Mouse (Mus musculus): ENCODE data around the gene Olfr691. TPM values are rescaled to one million over a fixed set of nuclear protein-coding genes. Genes with fewer than 3 reads are reported as not detected.
"Not testable (repeated sequence)": the region's sequence is repeated elsewhere in the genome, so short reads cannot be mapped to it uniquely, and the experiment has no call there.

The Olfr691 gene
- not detected in 2 replicates for polyA plus RNA-seq (2015; fragmentation: Nextera tagmentation; extraction: Ambion mirVana)

GRCm38 (mm10) chr7:105342170-105342569 lies at the start of gene Olfr691:
Gene Olfr691, minus strand, starts transcription at chr7:105342270.
- no peak within 1 kb of the TSS for H3K9ac ChIP-seq
- no peak within 1 kb of the TSS for H3K4me2 ChIP-seq
- ATAC-seq (ENCODE audit: borderline replicate concordance, extremely low read depth, low FRiP score, low TSS enrichment): no peak
- no peak within 1 kb of the TSS for H3K4me3 ChIP-seq
- H3K27me3 ChIP-seq: no peaks in the 10 kb centered on the region
- WGBS: 44% methylated on average over 1 of the region's 1 CpGs
- no peaks in the 10 kb centered on the region for H3K4me1 ChIP-seq
- H3K9me3 ChIP-seq: no peaks in the 10 kb centered on the region
- no peak within 1 kb of the TSS for H3K27ac ChIP-seq
- no peaks in the 10 kb centered on the region for H3K36me3 ChIP-seq

DNA sequence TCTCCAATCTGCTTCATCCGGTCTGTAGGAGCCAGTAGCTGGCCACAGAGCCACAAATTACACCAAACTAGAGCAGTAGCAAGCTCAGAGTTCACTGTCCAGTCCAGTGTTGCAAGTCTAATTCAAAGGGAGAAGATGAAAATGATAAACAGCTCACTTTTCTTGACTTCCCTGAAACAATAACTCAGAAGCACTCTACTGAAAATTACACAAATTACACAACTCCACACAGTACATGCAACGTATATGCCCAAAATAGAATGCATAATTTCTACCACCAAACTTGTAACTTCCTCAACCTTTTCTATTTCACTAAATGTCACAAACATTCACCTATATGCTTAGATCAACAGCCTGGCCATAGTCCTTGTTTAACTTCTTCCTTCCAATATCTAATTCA lies 48.2 kb upstream of the Olfr691 start:
- no peak overlapping the region for H3K9ac ChIP-seq
- no peak overlapping the region for H3K4me2 ChIP-seq
- no peaks in the 10 kb centered on the region for H3K4me1 ChIP-seq
- H3K27ac ChIP-seq: no peak overlapping the region
- peaks cover 41% of the 10 kb centered on the region for H3K36me3 ChIP-seq
- no peak for ATAC-seq (ENCODE audit: borderline replicate concordance, extremely low read depth, low FRiP score, low TSS enrichment)
- no peaks in the 10 kb centered on the region for H3K27me3 ChIP-seq
- H3K9me3 ChIP-seq: no peaks in the 10 kb centered on the region
- H3K4me3 ChIP-seq: no peak overlapping the region
- WGBS: 98% methylated on average over 2 of the region's 2 CpGs

DNA sequence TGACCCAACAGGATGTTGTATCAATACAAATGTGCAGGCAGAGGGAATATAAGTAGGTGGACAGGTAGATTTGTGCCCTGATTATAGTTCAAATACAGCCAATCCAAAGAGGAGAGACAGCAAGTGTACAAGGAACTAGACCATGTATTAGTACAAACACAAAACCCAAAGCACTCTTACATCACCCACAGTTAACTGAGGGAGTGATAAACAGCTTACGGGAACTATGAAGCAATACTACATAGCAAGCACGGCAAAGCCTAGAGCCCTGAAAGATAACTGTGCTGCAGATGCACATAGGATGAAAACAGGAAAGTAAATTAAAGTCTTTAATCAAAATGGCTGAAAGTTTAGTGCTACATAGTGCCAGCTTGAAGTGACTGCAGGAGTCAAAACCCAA lies 45.6 kb upstream of the Olfr691 start:
- Histone ChIP-seq H3K27me3 (no peaks in the 10 kb centered on the region), H3K4me2 (no peak overlapping the region)
- ATAC-seq (ENCODE audit: borderline replicate concordance, extremely low read depth, low FRiP score, low TSS enrichment): no peak

DNA sequence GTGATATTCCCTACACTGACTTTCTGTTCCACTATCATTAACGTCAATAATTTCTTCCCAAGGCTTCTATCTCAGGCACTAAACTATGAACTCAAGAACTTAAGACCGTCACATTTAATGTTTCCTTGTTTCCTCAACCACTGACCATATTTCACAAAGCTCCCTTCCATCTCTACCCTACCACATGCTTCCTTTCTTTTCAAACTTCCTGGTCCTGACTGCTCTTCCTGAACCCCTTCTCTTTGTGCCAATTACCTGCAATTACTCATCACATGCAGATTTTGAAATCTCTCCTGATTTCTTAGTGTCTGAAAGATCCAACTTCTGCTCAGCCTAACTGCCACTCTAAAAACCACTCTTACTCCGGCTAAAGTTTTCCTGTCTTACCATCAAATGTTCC lies 38.3 kb upstream of the Olfr691 start:
- H3K27me3 ChIP-seq: no peaks in the 10 kb centered on the region
- no peak overlapping the region for H3K9ac ChIP-seq
- no peaks in the 10 kb centered on the region for H3K4me1 ChIP-seq
- no peak for ATAC-seq (ENCODE audit: borderline replicate concordance, extremely low read depth, low FRiP score, low TSS enrichment)
- no peaks in the 10 kb centered on the region for H3K9me3 ChIP-seq
- no peak overlapping the region for H3K4me2 ChIP-seq
- H3K36me3 ChIP-seq: peaks cover 77% of the 10 kb centered on the region
- H3K27ac ChIP-seq: no peak overlapping the region
- no peak overlapping the region for H3K4me3 ChIP-seq
- WGBS: 96% methylated on average over 3 of the region's 3 CpGs

More for the DNA sequence above, 45.6 kb upstream of the Olfr691 start:
- H3K36me3 ChIP-seq: peaks cover 67% of the 10 kb centered on the region
- H3K4me1 ChIP-seq: no peaks in the 10 kb centered on the region
- no peaks in the 10 kb centered on the region for H3K9me3 ChIP-seq
- H3K27ac ChIP-seq: no peak overlapping the region
- H3K4me3 ChIP-seq: no peak overlapping the region
- 94% methylated on average over 2 of the region's 2 CpGs for WGBS
- H3K9ac ChIP-seq: no peak overlapping the region

DNA sequence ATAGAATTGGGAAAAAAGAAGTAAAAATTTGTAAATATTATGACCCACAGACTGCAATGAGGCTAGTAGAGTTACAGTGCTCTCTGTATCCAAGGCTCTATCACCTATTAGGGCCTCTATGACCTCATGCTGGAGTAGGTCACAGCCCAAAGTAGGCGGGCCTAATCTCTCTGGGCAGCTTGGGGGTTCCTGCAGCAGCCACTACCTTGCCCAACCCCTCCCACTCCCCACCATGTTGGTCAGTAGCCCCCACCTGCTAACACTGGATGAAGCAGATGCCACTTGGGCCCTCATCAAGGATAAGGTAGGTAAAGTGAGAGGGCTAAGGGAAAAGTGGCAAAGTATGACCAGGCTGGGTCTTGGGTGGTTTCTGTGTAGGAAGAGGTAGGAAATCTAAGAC lies 32.8 kb upstream of the Olfr691 start, which contains the start of gene Gm5901:
Gene Gm5901 (plus strand): TSS at position 173 of the 400 bp plus-strand sequence.
- Histone ChIP-seq H3K27ac (no peak within 1 kb of the TSS), H3K4me1 (no peaks in the 10 kb centered on the region), H3K36me3 (peaks cover 37% of the 10 kb centered on the region), H3K27me3 (no peaks in the 10 kb centered on the region), H3K9ac (no peak within 1 kb of the TSS), H3K9me3 (no peaks in the 10 kb centered on the region), H3K4me3 (no peak within 1 kb of the TSS), H3K4me2 (no peak within 1 kb of the TSS)
- 95% methylated on average over 1 of the region's 1 CpGs for WGBS
- no peak for ATAC-seq (ENCODE audit: borderline replicate concordance, extremely low read depth, low FRiP score, low TSS enrichment)

- Histone ChIP-seq H3K27ac (no peak overlapping the region), H3K9me3 (no peaks in the 10 kb centered on the region), H3K4me3 (no peak overlapping the region), H3K36me3 (peaks cover 28% of the 10 kb centered on the region), H3K9ac (no peak overlapping the region), H3K4me1 (no peaks in the 10 kb centered on the region), H3K4me2 (no peak overlapping the region), H3K27me3 (no peaks in the 10 kb centered on the region)
- no peak for ATAC-seq (ENCODE audit: borderline replicate concordance, extremely low read depth, low FRiP score, low TSS enrichment)
- 83% methylated on average over 3 of the region's 3 CpGs for WGBS
Observed at GRCm38 (mm10) chr7:105373976-105374375, 31.9 kb upstream of the Olfr691 start.

DNA sequence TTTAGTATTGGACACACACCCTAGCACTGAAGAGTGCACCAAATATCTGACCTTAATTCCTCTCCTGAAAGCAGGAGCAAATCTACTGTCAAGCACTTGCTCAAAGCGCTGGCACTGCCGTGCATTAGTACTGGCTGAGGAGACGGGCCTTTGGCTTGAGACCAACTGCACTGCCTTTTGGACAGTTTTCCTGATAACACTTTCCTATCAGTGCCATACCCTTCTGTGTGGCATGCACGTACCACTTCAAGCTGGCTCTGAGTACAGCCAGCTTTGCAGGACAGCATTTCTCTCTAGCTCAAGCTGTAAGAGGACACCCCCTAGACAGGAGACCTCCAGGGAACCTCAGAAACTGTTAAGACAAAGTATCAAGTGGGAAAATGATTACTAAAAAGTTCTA lies 31.4 kb upstream of the Olfr691 start:
- no peak overlapping the region for H3K4me2 ChIP-seq
- no peaks in the 10 kb centered on the region for H3K27me3 ChIP-seq
- WGBS: 65% methylated on average over 4 of the region's 4 CpGs
- no peak overlapping the region for H3K4me3 ChIP-seq
- no peaks in the 10 kb centered on the region for H3K9me3 ChIP-seq
- H3K27ac ChIP-seq: no peak overlapping the region
- no peak overlapping the region for H3K9ac ChIP-seq
- H3K36me3 ChIP-seq: peaks cover 24% of the 10 kb centered on the region
- ATAC-seq (ENCODE audit: borderline replicate concordance, extremely low read depth, low FRiP score, low TSS enrichment): no peak
- no peaks in the 10 kb centered on the region for H3K4me1 ChIP-seq

GRCm38 (mm10) chr7:105372912-105373311 lies 30.8 kb upstream of the Olfr691 start:
- Histone ChIP-seq H3K36me3 (peaks cover 18% of the 10 kb centered on the region), H3K27ac (no peak overlapping the region), H3K4me2 (no peak overlapping the region), H3K9ac (no peak overlapping the region), H3K4me3 (no peak overlapping the region), H3K27me3 (no peaks in the 10 kb centered on the region), H3K4me1 (no peaks in the 10 kb centered on the region), H3K9me3 (no peaks in the 10 kb centered on the region)
- ATAC-seq (ENCODE audit: borderline replicate concordance, extremely low read depth, low FRiP score, low TSS enrichment): no peak
- WGBS: 91% methylated on average over 1 of the region's 1 CpGs

- Histone ChIP-seq H3K9me3 (no peaks in the 10 kb centered on the region), H3K4me1 (no peaks in the 10 kb centered on the region), H3K4me2 (no peak overlapping the region), H3K4me3 (no peak overlapping the region), H3K9ac (no peak overlapping the region), H3K36me3 (0 out of 2 replicates have a peak, but pooled peaks cover 2% of the 10 kb centered on the region), H3K27ac (no peak overlapping the region), H3K27me3 (no peaks in the 10 kb centered on the region)
- no peak for ATAC-seq (ENCODE audit: borderline replicate concordance, extremely low read depth, low FRiP score, low TSS enrichment)
- WGBS: 95% methylated on average over 4 of the region's 4 CpGs
Observed at GRCm38 (mm10) chr7:105368521-105368920, 26.5 kb upstream of the Olfr691 start.

- no peak for ATAC-seq (ENCODE audit: borderline replicate concordance, extremely low read depth, low FRiP score, low TSS enrichment)
Observed at GRCm38 (mm10) chr7:105367930-105368329, 25.9 kb upstream of the Olfr691 start, which contains the start of gene Olfr692. Gene Olfr692, plus strand, starts transcription at chr7:105368230.

DNA sequence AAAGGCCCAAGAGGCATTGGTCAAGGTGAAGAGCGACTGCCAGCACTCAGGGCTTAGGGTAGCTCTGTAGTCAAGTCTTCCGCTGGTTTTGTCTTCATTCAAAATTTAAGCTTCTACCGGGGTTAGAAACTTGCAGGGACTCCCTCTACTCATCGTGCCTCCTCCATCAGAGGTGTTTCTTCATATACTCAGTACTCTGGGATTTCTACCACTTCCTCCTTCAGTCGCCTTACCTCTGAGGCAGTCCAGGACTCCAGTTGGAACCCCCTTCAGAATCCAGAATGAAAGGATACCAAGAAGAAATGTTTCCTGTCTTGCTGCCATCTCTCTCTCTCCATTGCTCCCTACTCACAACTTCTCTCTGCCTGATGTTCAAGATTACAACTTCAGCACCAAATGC lies 25.2 kb upstream of the Olfr691 start:
- H3K9me3 ChIP-seq: no peaks in the 10 kb centered on the region
- no peaks in the 10 kb centered on the region for H3K4me1 ChIP-seq
- 81% methylated on average over 5 of the region's 5 CpGs for WGBS
- H3K4me2 ChIP-seq: no peak overlapping the region
- no peaks in the 10 kb centered on the region for H3K27me3 ChIP-seq
- H3K27ac ChIP-seq: no peak overlapping the region
- no peak overlapping the region for H3K4me3 ChIP-seq
- no peaks in the 10 kb centered on the region for H3K36me3 ChIP-seq
- no peak overlapping the region for H3K9ac ChIP-seq
- ATAC-seq (ENCODE audit: borderline replicate concordance, extremely low read depth, low FRiP score, low TSS enrichment): no peak

More at GRCm38 (mm10) chr7:105367930-105368329, 25.9 kb upstream of the Olfr691 start, which contains the start of gene Olfr692:
- no peaks in the 10 kb centered on the region for H3K36me3 ChIP-seq
- no peaks in the 10 kb centered on the region for H3K27me3 ChIP-seq
- no peaks in the 10 kb centered on the region for H3K4me1 ChIP-seq
- 90% methylated on average over 1 of the region's 1 CpGs for WGBS
- H3K9me3 ChIP-seq: no peaks in the 10 kb centered on the region
- H3K27ac ChIP-seq: no peak within 1 kb of the TSS
- H3K4me2 ChIP-seq: no peak within 1 kb of the TSS
- no peak within 1 kb of the TSS for H3K9ac ChIP-seq
- no peak within 1 kb of the TSS for H3K4me3 ChIP-seq

GRCm38 (mm10) chr7:105361713-105362112 lies 19.6 kb upstream of the Olfr691 start:
- Histone ChIP-seq H3K4me1 (no peaks in the 10 kb centered on the region), H3K9ac (no peak overlapping the region), H3K27ac (no peak overlapping the region), H3K4me3 (no peak overlapping the region), H3K27me3 (no peaks in the 10 kb centered on the region), H3K9me3 (no peaks in the 10 kb centered on the region), H3K36me3 (no peaks in the 10 kb centered on the region), H3K4me2 (no peak overlapping the region)
- WGBS: 75% methylated on average over 2 of the region's 2 CpGs
- no peak for ATAC-seq (ENCODE audit: borderline replicate concordance, extremely low read depth, low FRiP score, low TSS enrichment)

DNA sequence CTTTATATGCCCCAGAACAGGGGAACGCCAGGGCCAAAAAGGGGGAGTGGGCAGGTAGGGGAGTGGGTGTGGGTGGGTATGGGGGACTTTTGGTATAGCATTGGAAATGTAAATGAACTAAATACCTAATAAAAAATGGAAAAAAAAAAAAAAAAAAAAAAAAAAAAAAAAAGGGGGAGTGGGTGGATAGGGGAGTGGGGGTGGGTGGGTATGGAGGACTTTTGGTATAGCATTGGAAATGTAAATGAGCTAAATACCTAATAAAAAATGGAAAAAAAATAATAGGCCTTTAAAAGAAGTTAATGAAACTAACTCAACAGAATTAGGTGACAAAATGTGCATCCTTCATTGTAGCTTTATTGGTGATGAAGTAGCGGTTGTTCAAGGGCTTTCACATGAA lies 14.4 kb upstream of the Olfr691 start:
- H3K9me3 ChIP-seq; H3K4me2 ChIP-seq; H3K27me3 ChIP-seq; H3K9ac ChIP-seq; H3K4me3 ChIP-seq; ATAC-seq (ENCODE audit: borderline replicate concordance, extremely low read depth, low FRiP score, low TSS enrichment); H3K27ac ChIP-seq; H3K4me1 ChIP-seq; H3K36me3 ChIP-seq: not testable (repeated sequence)
- 86% methylated on average over 1 of the region's 2 CpGs for WGBS
